Mouse (Mus musculus): Measurements from ENCODE around the gene Rps6ka2.

DNA sequence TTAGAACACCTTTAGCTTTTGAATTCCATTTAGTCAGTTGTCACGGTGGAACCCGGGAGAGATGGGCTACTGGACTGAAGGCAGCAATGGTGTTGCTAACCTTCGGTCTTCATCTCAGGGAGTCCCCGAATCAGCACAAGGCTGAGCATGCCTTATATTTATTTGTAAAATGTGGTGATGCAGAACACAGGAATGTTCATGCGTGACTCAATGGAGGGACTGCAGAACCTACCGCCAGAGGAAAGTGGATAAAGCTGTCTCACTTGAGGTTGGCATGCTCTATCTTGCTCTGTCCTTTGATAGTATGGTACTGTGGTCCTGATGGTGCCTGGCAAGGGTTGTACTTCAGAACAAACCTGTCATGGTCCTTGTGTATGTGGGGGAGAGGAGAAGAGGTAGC, 8.3 kb downstream of the Rps6ka2 start:
- no peak for TF ChIP-seq POLR2A (IDR thresholded peaks at IDR 0.05; ENCODE audit: insufficient read depth, low read depth, low read length)
- no peak for TF ChIP-seq CTCF (IDR thresholded peaks at IDR 0.05; ENCODE audit: insufficient read depth, low read depth, low read length)

All from olfactory bulb, adult 2 months (tissue).